Mouse (Mus musculus): Measurements from ENCODE around the gene P2ry13. TPM values are rescaled to one million over a fixed set of nuclear protein-coding genes. Genes with fewer than 3 reads are reported as not detected.

P2ry13 gene
- polyA plus RNA-seq, 1 experiment from 2014 or later: 1.1 TPM

DNA sequence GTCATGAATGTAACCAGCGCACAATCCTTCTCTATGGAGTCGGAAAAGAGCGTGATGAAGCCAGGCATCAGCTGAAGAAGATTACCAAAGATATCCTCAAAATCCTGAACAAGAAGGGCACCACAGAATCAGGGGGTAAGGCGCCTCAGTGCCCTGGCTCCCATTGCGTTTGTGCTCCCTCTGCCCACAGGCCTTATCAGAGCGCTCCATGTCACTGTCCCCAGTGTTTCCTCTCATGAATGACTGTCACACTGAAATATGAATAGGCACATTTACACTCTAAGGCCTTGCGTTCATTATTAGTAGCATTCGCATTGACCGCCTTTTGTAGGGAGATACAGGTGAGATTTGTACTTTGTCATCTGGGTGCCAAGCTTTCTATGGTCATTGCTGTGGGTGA lies 17.0 kb upstream of the P2ry13 start:
- Histone ChIP-seq H3K4me3 (ENCODE audit: low read length) (no peak overlapping the region), H3K27me3 (ENCODE audit: control insufficient read depth, insufficient read depth, low read length) (no peaks in the 10 kb centered on the region), H3K4me1 (ENCODE audit: control insufficient read depth, insufficient read depth, low read length) (peaks cover 16% of the 10 kb centered on the region), H3K4me2 (ENCODE audit: low read depth, low read length) (no peak overlapping the region), H3K36me3 (ENCODE audit: control insufficient read depth, insufficient read depth) (no peaks in the 10 kb centered on the region), H3K9ac (ENCODE audit: low read length) (no peak overlapping the region), H3K27ac (ENCODE audit: low read length) (no peak overlapping the region), H3K9me3 (replicated peaks; ENCODE audit: control insufficient read depth, low read length) (no peaks in the 10 kb centered on the region)
- ATAC-seq (replicated peaks; ENCODE audit: extremely low read depth, insufficient read depth, low FRiP score): no peak
- 90% methylated on average over 9 of the region's 9 CpGs for WGBS

GRCm38 (mm10) chr3:59225411-59225810 lies 14.7 kb upstream of the P2ry13 start:
- no peak for ATAC-seq (replicated peaks; ENCODE audit: extremely low read depth, insufficient read depth, low FRiP score)
- no peaks in the 10 kb centered on the region for H3K27me3 ChIP-seq (ENCODE audit: control insufficient read depth, insufficient read depth, low read length)
- H3K9me3 ChIP-seq (replicated peaks; ENCODE audit: control insufficient read depth, low read length): no peaks in the 10 kb centered on the region
- H3K9ac ChIP-seq (ENCODE audit: low read length): no peak overlapping the region
- no peak overlapping the region for H3K4me2 ChIP-seq (ENCODE audit: low read depth, low read length)
- H3K4me3 ChIP-seq (ENCODE audit: low read length): no peak overlapping the region
- H3K4me1 ChIP-seq (ENCODE audit: control insufficient read depth, insufficient read depth, low read length): peaks cover 13% of the 10 kb centered on the region
- H3K36me3 ChIP-seq (ENCODE audit: control insufficient read depth, insufficient read depth): no peaks in the 10 kb centered on the region
- H3K27ac ChIP-seq (ENCODE audit: low read length): no peak overlapping the region

DNA sequence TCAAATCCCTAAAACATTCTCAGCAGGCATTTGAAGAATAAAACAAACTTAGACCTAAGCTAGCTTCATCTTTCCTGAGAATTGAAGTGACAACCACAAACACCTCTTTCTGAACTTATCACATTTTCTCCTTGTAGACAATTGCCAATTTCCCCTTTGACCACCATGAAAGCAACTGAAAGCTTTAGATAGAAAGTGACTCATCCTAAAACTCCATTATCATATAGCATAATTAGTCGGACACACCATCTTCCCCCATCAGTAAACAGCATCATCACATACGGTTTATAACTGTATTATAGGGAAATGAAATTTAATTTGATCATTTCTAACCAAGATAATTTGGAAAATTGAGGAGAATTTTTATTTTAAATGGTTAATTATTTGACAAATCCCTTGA lies 11.6 kb upstream of the P2ry13 start:
- Histone ChIP-seq H3K36me3 (ENCODE audit: control insufficient read depth, insufficient read depth) (no peaks in the 10 kb centered on the region), H3K9ac (ENCODE audit: low read length) (no peak overlapping the region), H3K27me3 (ENCODE audit: control insufficient read depth, insufficient read depth, low read length) (no peaks in the 10 kb centered on the region), H3K4me3 (ENCODE audit: low read length) (no peak overlapping the region), H3K4me1 (ENCODE audit: control insufficient read depth, insufficient read depth, low read length) (no peaks in the 10 kb centered on the region), H3K4me2 (ENCODE audit: low read depth, low read length) (no peak overlapping the region), H3K27ac (ENCODE audit: low read length) (no peak overlapping the region), H3K9me3 (replicated peaks; ENCODE audit: control insufficient read depth, low read length) (no peaks in the 10 kb centered on the region)
- no peak for ATAC-seq (replicated peaks; ENCODE audit: extremely low read depth, insufficient read depth, low FRiP score)
- WGBS: 89% methylated on average over 2 of the region's 2 CpGs

DNA sequence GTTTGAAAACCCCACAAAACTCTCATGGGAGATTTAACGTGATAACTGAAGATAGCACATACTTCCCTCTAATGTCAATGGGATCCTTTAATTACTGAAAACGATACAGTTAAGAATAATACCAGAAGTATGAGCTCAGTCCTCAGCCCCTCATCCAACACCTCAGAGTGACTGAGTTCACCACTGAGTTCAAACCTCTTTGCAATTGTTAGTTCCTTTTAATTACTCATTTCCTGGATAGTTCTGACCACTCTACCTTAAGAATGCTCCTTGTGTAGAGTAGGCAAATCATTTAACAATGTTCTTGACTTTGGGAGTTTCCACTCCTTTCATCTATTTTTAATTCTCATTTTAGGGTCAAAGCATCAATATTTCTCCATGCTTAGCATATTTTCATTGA lies 8.6 kb upstream of the P2ry13 start:
- H3K4me2 ChIP-seq (ENCODE audit: low read depth, low read length): no peak overlapping the region
- ATAC-seq (replicated peaks; ENCODE audit: extremely low read depth, insufficient read depth, low FRiP score): no peak
- H3K4me3 ChIP-seq (ENCODE audit: low read length): no peak overlapping the region
- WGBS: 71% methylated on average over 2 of the region's 2 CpGs
- no peak overlapping the region for H3K27ac ChIP-seq (ENCODE audit: low read length)
- H3K9me3 ChIP-seq (replicated peaks; ENCODE audit: control insufficient read depth, low read length): no peaks in the 10 kb centered on the region
- no peak overlapping the region for H3K9ac ChIP-seq (ENCODE audit: low read length)
- H3K36me3 ChIP-seq (ENCODE audit: control insufficient read depth, insufficient read depth): no peaks in the 10 kb centered on the region
- H3K27me3 ChIP-seq (ENCODE audit: control insufficient read depth, insufficient read depth, low read length): no peaks in the 10 kb centered on the region
- no peaks in the 10 kb centered on the region for H3K4me1 ChIP-seq (ENCODE audit: control insufficient read depth, insufficient read depth, low read length)

GRCm38 (mm10) chr3:59217211-59217610 lies 6.5 kb upstream of the P2ry13 start:
- WGBS: 86% methylated on average over 10 of the region's 10 CpGs
- Histone ChIP-seq H3K4me2 (ENCODE audit: low read depth, low read length) (no peak overlapping the region), H3K4me1 (ENCODE audit: control insufficient read depth, insufficient read depth, low read length) (peaks cover 2% of the 10 kb centered on the region; the same call in 1 of the 2 replicates), H3K9ac (ENCODE audit: low read length) (no peak overlapping the region), H3K27me3 (ENCODE audit: control insufficient read depth, insufficient read depth, low read length) (no peaks in the 10 kb centered on the region), H3K27ac (ENCODE audit: low read length) (no peak overlapping the region), H3K9me3 (replicated peaks; ENCODE audit: control insufficient read depth, low read length) (no peaks in the 10 kb centered on the region), H3K36me3 (ENCODE audit: control insufficient read depth, insufficient read depth) (no peaks in the 10 kb centered on the region), H3K4me3 (ENCODE audit: low read length) (no peak overlapping the region)
- ATAC-seq (replicated peaks; ENCODE audit: extremely low read depth, insufficient read depth, low FRiP score): no peak

GRCm38 (mm10) chr3:59212404-59212803 lies 1.7 kb upstream of the P2ry13 start:
- H3K27me3 ChIP-seq (ENCODE audit: control insufficient read depth, insufficient read depth, low read length): no peaks in the 10 kb centered on the region
- ATAC-seq (replicated peaks; ENCODE audit: extremely low read depth, insufficient read depth, low FRiP score): no peak
- no peak overlapping the region for H3K4me2 ChIP-seq (ENCODE audit: low read depth, low read length)
- H3K4me3 ChIP-seq (ENCODE audit: low read length): no peak overlapping the region
- peaks cover 4% of the 10 kb centered on the region; the same call in 1 of the 2 replicates for H3K4me1 ChIP-seq (ENCODE audit: control insufficient read depth, insufficient read depth, low read length)
- no peak overlapping the region for H3K9ac ChIP-seq (ENCODE audit: low read length)
- no peaks in the 10 kb centered on the region for H3K36me3 ChIP-seq (ENCODE audit: control insufficient read depth, insufficient read depth)
- H3K9me3 ChIP-seq (replicated peaks; ENCODE audit: control insufficient read depth, low read length): no peaks in the 10 kb centered on the region
- H3K27ac ChIP-seq (ENCODE audit: low read length): no peak overlapping the region

GRCm38 (mm10) chr3:59211784-59212183 lies 1.1 kb upstream of the P2ry13 start:
- 82% methylated on average over 8 of the region's 8 CpGs for WGBS

GRCm38 (mm10) chr3:59210089-59210488 lies 593 bp downstream of the P2ry13 start:
- no peak overlapping the region for H3K4me2 ChIP-seq (ENCODE audit: low read depth, low read length)
- no peak overlapping the region for H3K27ac ChIP-seq (ENCODE audit: low read length)
- 48% methylated on average over 8 of the region's 8 CpGs for WGBS
- no peaks in the 10 kb centered on the region for H3K9me3 ChIP-seq (replicated peaks; ENCODE audit: control insufficient read depth, low read length)
- no peak overlapping the region for H3K9ac ChIP-seq (ENCODE audit: low read length)
- H3K4me3 ChIP-seq (ENCODE audit: low read length): no peak overlapping the region
- H3K27me3 ChIP-seq (ENCODE audit: control insufficient read depth, insufficient read depth, low read length): no peaks in the 10 kb centered on the region
- peaks cover 14% of the 10 kb centered on the region for H3K4me1 ChIP-seq (ENCODE audit: control insufficient read depth, insufficient read depth, low read length)
- no peaks in the 10 kb centered on the region for H3K36me3 ChIP-seq (ENCODE audit: control insufficient read depth, insufficient read depth)
- ATAC-seq (replicated peaks; ENCODE audit: extremely low read depth, insufficient read depth, low FRiP score): no peak

More at GRCm38 (mm10) chr3:59211784-59212183, 1.1 kb upstream of the P2ry13 start:
- ATAC-seq (replicated peaks; ENCODE audit: extremely low read depth, insufficient read depth, low FRiP score): no peak
- Histone ChIP-seq H3K27ac (ENCODE audit: low read length) (no peak overlapping the region), H3K4me3 (ENCODE audit: low read length) (no peak overlapping the region), H3K9ac (ENCODE audit: low read length) (no peak overlapping the region), H3K4me2 (ENCODE audit: low read depth, low read length) (no peak overlapping the region), H3K9me3 (replicated peaks; ENCODE audit: control insufficient read depth, low read length) (no peaks in the 10 kb centered on the region), H3K4me1 (ENCODE audit: control insufficient read depth, insufficient read depth, low read length) (peaks cover 4% of the 10 kb centered on the region; the same call in 1 of the 2 replicates), H3K36me3 (ENCODE audit: control insufficient read depth, insufficient read depth) (no peaks in the 10 kb centered on the region), H3K27me3 (ENCODE audit: control insufficient read depth, insufficient read depth, low read length) (no peaks in the 10 kb centered on the region)

DNA sequence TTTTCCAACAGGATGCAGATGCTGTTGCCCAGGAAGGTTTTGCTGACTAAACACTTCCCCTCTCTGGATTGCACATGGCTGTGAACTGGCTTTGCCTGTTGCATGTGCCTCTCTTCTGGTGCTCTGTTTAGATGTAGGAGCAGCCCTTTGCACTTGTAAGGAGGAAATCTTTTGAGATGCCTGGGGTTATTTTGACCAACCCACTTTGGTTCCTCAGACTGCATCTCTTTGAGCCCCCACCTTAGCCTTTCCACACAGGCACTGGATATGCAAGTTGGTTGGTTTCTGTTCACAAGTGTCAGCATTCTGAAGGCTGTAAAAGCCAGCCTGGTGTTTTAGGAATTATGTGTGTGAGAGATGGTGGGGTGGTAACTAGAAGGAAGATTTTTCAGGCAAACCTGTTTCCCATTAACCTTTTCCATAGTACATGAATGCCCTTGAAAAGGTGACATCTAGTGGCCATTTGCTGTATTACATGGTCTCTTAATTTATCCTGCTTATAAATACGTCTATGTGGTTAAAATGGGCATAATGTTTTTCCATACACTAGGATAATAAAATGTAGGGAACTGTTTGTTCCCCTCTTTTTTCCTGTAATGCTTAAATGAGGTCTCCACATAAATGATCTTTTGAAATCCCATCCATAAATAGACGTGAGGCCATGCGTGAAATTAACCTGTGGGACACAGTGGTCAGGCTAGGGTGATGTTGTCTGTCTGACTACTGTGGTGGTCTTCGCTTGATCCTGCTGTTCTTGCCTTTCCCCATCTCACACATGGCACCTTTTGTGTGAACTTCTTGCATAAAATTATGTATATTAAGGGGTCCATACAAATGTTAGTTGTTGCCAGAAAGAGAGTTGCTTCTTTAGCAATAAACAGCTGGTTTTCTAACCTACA lies 1.8 kb downstream of the P2ry13 start:
- WGBS: 59% methylated on average over 4 of the region's 4 CpGs
- Histone ChIP-seq H3K9ac (ENCODE audit: low read length) (no peak overlapping the region), H3K4me3 (ENCODE audit: low read length) (no peak overlapping the region), H3K4me2 (ENCODE audit: low read depth, low read length) (no peak overlapping the region), H3K27ac (ENCODE audit: low read length) (no peak overlapping the region), H3K9me3 (replicated peaks; ENCODE audit: control insufficient read depth, low read length) (no peaks in the 10 kb centered on the region), H3K36me3 (ENCODE audit: control insufficient read depth, insufficient read depth) (no peaks in the 10 kb centered on the region), H3K4me1 (ENCODE audit: control insufficient read depth, insufficient read depth, low read length) (peaks cover 26% of the 10 kb centered on the region), H3K27me3 (ENCODE audit: control insufficient read depth, insufficient read depth, low read length) (no peaks in the 10 kb centered on the region)
- ATAC-seq (replicated peaks; ENCODE audit: extremely low read depth, insufficient read depth, low FRiP score): no peak

Data from heart, embryonic 16.5 days (tissue).